Mouse (Mus musculus): ENCODE results near the gene Rnf128. TPM values are rescaled to one million over a fixed set of nuclear protein-coding genes. Genes with fewer than 3 reads are reported as not detected.
A peak's percentile ranks its signal among the peaks of the same experiment; 100 is the strongest.
"Not testable (repeated sequence)": the region's sequence is repeated elsewhere in the genome, so short reads cannot be mapped to it uniquely, and the experiment has no call there.

Rnf128 gene
- polyA plus RNA-seq, 1 experiment from 2014 or later = 3.2 TPM

DNA sequence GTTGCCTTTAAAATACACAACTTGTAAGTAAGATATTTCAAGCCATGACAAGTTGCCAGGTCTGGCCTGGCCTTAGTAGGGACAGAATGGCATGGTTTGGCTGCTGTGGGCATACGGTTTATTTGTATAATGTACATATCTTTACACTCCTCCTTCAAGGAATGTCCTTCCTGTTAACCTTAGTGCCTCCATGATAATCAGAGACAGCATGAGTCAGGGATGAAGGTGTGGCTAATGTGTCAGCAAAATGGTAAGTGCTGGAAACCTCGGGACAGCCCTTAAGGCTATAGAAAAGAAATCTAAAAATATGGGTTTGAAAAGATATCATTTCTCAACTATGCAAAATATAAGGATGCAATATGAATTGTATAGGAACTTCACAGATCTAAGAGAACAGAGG, 23.6 kb downstream of the Rnf128 start:
- H3K4me2 ChIP-seq (ENCODE audit: low read depth, severe bottlenecking); H3K9me3 ChIP-seq (ENCODE audit: control insufficient read depth, low read length); DNase-seq (ENCODE audit: low spot score); H3K27ac ChIP-seq (replicated peaks; ENCODE audit: low read depth, low read length); H3K27me3 ChIP-seq (ENCODE audit: control insufficient read depth, insufficient read depth, low read length); H3K4me3 ChIP-seq (ENCODE audit: low read depth, low read length); ATAC-seq (ENCODE audit: insufficient number of reproducible peaks, low FRiP score, low TSS enrichment, low read depth); H3K9ac ChIP-seq (ENCODE audit: low read length); H3K36me3 ChIP-seq (ENCODE audit: control insufficient read depth, insufficient read depth, low read length); H3K4me1 ChIP-seq (ENCODE audit: control insufficient read depth, insufficient read depth, low read length): not testable (repeated sequence)
- 94% methylated on average over 2 of the region's 2 CpGs for WGBS

DNA sequence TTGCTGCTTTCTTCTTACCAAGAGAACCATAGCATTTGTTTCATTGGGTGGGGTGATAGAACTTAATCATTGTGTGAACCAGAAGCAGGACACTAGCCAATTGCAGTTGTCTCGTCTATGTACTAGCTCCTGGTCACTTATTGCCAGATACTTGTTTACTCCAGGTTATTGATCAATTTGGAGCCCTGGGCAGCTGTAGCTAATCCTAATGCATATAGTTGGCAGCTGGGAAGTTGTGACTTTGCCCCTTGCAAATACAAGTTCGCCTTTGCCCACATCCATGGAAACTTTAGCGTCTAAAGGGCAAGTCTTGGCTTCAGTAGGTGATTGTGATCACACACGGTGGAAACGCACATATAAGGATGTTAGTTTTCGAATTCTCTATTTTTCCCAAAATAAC, 33.3 kb downstream of the Rnf128 start:
- no peaks in the 10 kb centered on the region for H3K36me3 ChIP-seq (ENCODE audit: control insufficient read depth, insufficient read depth, low read length)
- no peak overlapping the region for H3K27ac ChIP-seq (replicated peaks; ENCODE audit: low read depth, low read length)
- no peaks in the 10 kb centered on the region for H3K27me3 ChIP-seq (ENCODE audit: control insufficient read depth, insufficient read depth, low read length)
- no peak overlapping the region for H3K9ac ChIP-seq (ENCODE audit: low read length)
- no peaks in the 10 kb centered on the region for H3K9me3 ChIP-seq (ENCODE audit: control insufficient read depth, low read length)
- H3K4me2 ChIP-seq (ENCODE audit: low read depth, severe bottlenecking) = no peak overlapping the region
- no peak overlapping the region for H3K4me3 ChIP-seq (ENCODE audit: low read depth, low read length)
- H3K4me1 ChIP-seq (ENCODE audit: control insufficient read depth, insufficient read depth, low read length) = no peaks in the 10 kb centered on the region
- DNase-seq (ENCODE audit: low spot score) = no peak
- no peak for ATAC-seq (ENCODE audit: insufficient number of reproducible peaks, low FRiP score, low TSS enrichment, low read depth)
- 88% methylated on average over 6 of the region's 6 CpGs for WGBS

DNA sequence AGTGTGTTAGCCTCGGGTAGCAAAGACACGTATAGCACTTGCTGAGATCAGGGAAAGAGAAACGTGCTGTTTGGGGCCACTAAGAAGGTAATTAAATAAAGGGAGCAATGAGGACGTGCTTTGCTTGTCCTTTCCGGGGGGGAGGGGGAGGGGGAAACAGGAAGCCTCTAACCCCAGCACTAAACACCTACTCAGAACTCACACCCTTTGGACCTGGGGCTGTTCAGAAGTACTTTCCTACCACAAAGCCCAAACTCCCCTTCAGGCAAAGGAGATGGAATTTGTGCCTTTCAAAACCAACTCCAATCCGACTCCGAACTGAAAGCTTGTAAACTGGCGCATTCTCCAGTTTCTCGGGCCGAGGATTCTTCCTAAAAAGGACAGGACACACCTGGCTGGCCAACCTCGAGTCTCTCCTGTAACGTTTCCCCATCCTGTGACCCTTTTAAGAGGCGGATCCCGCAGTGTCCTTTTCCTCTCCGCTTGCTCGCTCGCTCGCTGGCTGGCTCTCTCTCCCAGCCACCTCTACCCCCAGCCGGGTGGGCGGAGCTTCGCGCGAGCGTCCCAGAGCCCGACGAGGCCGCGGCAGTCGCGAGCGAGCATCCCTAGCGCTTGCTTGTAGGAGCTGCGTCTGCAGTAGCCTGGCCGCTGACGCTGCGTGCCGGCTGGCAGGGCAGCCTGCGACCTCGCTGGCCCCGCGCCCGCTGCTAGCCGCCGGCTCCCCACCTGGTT, 47.1 kb downstream of the Rnf128 start:
- Histone ChIP-seq H3K4me1 (ENCODE audit: control insufficient read depth, insufficient read depth, low read length) (no peaks in the 10 kb centered on the region), H3K27ac (replicated peaks; ENCODE audit: low read depth, low read length) (no peak overlapping the region), H3K9ac (ENCODE audit: low read length) (peak overlapping the region; percentile 50), H3K4me2 (ENCODE audit: low read depth, severe bottlenecking) (peak overlapping the region; percentile 67), H3K36me3 (ENCODE audit: control insufficient read depth, insufficient read depth, low read length) (no peaks in the 10 kb centered on the region), H3K9me3 (ENCODE audit: control insufficient read depth, low read length) (no peaks in the 10 kb centered on the region), H3K4me3 (ENCODE audit: low read depth, low read length) (peak overlapping the region; percentile 47), H3K27me3 (ENCODE audit: control insufficient read depth, insufficient read depth, low read length) (peaks cover 11% of the 10 kb centered on the region)
- 12% methylated on average over 37 of the region's 44 CpGs for WGBS
- DNase-seq (ENCODE audit: low spot score) = peak; percentile 82
- ATAC-seq (ENCODE audit: insufficient number of reproducible peaks, low FRiP score, low TSS enrichment, low read depth) = peak; percentile 95

DNA sequence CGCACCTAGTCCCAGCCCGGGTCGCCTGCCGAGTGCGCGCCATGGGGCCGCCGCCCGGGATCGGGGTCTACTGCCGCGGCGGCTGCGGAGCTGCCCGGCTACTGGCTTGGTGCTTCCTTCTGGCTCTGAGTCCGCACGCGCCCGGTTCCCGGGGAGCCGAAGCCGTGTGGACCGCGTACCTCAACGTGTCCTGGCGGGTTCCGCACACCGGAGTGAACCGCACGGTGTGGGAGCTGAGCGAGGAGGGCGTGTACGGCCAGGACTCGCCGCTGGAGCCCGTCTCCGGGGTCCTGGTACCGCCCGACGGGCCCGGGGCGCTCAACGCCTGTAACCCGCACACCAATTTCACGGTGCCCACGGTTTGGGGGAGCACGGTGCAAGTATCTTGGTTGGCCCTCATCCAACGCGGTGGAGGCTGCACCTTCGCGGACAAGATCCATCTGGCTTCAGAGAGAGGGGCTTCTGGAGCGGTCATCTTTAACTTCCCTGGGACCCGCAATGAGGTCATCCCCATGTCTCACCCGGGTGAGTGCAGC, 47.7 kb downstream of the Rnf128 start:
- ATAC-seq (ENCODE audit: insufficient number of reproducible peaks, low FRiP score, low TSS enrichment, low read depth) (no peak), DNase-seq (ENCODE audit: low spot score) (no peak)
- Histone ChIP-seq H3K4me2 (ENCODE audit: low read depth, severe bottlenecking) (peak overlapping the region; percentile 67), H3K4me1 (ENCODE audit: control insufficient read depth, insufficient read depth, low read length) (no peaks in the 10 kb centered on the region), H3K9me3 (ENCODE audit: control insufficient read depth, low read length) (no peaks in the 10 kb centered on the region), H3K9ac (ENCODE audit: low read length) (peak overlapping the region; percentile 50), H3K36me3 (ENCODE audit: control insufficient read depth, insufficient read depth, low read length) (no peaks in the 10 kb centered on the region), H3K4me3 (ENCODE audit: low read depth, low read length) (peak overlapping the region; percentile 47), H3K27me3 (ENCODE audit: control insufficient read depth, insufficient read depth, low read length) (peaks cover 11% of the 10 kb centered on the region), H3K27ac (replicated peaks; ENCODE audit: low read depth, low read length) (no peak overlapping the region)
- 11% methylated on average over 48 of the region's 54 CpGs for WGBS

DNA sequence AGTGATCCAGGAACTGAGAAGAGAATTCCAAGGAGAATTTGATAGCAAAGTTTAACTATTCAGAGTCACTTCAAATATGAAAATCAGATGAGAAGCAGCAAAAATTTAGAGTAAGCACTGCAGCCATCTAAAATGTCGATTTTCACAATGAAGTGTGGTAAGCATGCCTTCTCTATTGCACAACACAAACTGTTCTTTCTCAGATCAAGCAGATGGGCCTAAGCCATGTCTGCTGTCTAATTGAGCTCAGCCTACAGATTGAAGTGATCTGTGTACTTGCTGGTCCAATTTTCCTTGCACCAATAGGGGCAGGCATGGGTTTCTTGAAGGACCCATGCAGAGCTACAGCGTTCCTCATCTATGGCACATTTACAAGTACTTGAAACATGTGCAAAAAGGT, 51.6 kb downstream of the Rnf128 start:
- no peak for DNase-seq (ENCODE audit: low spot score)
- WGBS = 84% methylated on average over 2 of the region's 2 CpGs
- Histone ChIP-seq H3K9ac (ENCODE audit: low read length) (no peak overlapping the region), H3K9me3 (ENCODE audit: control insufficient read depth, low read length) (no peaks in the 10 kb centered on the region), H3K4me3 (ENCODE audit: low read depth, low read length) (no peak overlapping the region), H3K27me3 (ENCODE audit: control insufficient read depth, insufficient read depth, low read length) (peaks cover 11% of the 10 kb centered on the region), H3K27ac (replicated peaks; ENCODE audit: low read depth, low read length) (no peak overlapping the region), H3K4me2 (ENCODE audit: low read depth, severe bottlenecking) (no peak overlapping the region), H3K4me1 (ENCODE audit: control insufficient read depth, insufficient read depth, low read length) (no peaks in the 10 kb centered on the region), H3K36me3 (ENCODE audit: control insufficient read depth, insufficient read depth, low read length) (no peaks in the 10 kb centered on the region)
- ATAC-seq (ENCODE audit: insufficient number of reproducible peaks, low FRiP score, low TSS enrichment, low read depth) = no peak

DNA sequence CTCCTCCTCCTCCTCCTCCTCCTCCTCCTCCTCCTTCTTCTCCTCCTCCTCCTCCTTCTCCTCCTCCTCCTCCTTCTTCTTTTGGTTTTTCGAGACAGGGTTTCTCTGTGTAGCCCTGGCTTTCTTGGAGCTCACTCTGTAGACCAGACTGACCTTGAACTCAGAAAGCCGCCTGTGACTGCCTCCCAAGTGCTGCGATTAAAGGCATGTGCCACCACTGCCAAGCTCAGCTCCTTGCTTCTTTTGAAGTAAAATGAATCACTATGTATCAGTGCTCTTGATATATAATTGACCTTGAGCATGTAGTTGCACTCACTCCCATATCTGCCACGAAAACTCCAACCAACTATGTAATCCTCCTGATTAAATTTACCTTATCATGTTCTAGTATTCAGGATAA, 59.0 kb downstream of the Rnf128 start:
- H3K36me3 ChIP-seq (ENCODE audit: control insufficient read depth, insufficient read depth, low read length) = no peaks in the 10 kb centered on the region
- no peak overlapping the region for H3K4me2 ChIP-seq (ENCODE audit: low read depth, severe bottlenecking)
- 94% methylated on average over 3 of the region's 4 CpGs for WGBS
- DNase-seq (ENCODE audit: low spot score) (no peak), ATAC-seq (ENCODE audit: insufficient number of reproducible peaks, low FRiP score, low TSS enrichment, low read depth) (no peak)
- no peak overlapping the region for H3K4me3 ChIP-seq (ENCODE audit: low read depth, low read length)
- no peaks in the 10 kb centered on the region for H3K4me1 ChIP-seq (ENCODE audit: control insufficient read depth, insufficient read depth, low read length)
- H3K27ac ChIP-seq (replicated peaks; ENCODE audit: low read depth, low read length) = no peak overlapping the region
- H3K9ac ChIP-seq (ENCODE audit: low read length) = no peak overlapping the region
- no peaks in the 10 kb centered on the region for H3K27me3 ChIP-seq (ENCODE audit: control insufficient read depth, insufficient read depth, low read length)
- no peaks in the 10 kb centered on the region for H3K9me3 ChIP-seq (ENCODE audit: control insufficient read depth, low read length)

DNA sequence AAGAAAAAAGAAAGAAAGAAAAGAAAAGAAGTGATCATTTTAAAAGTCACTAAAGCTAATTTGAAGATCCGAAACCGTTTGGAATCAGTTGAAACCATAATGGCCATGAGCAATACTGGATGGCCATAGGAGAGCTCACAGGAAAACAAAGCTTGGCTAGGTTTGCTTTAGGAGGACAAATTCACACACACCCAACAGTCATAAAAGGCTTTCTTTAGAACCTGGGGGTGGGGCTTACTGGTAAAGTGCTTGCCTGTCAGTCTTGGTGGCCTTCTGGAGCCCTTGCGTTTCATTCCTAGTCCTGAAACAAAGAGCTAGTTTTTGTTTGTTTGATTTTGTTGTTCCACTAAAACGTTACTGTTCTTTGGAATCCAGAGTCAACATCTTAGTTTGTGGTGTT, 71.6 kb downstream of the Rnf128 start:
- ATAC-seq (ENCODE audit: insufficient number of reproducible peaks, low FRiP score, low TSS enrichment, low read depth) (no peak), DNase-seq (ENCODE audit: low spot score) (no peak)
- Histone ChIP-seq H3K9me3 (ENCODE audit: control insufficient read depth, low read length) (no peaks in the 10 kb centered on the region), H3K27ac (replicated peaks; ENCODE audit: low read depth, low read length) (no peak overlapping the region), H3K4me1 (ENCODE audit: control insufficient read depth, insufficient read depth, low read length) (no peaks in the 10 kb centered on the region), H3K4me3 (ENCODE audit: low read depth, low read length) (no peak overlapping the region), H3K4me2 (ENCODE audit: low read depth, severe bottlenecking) (no peak overlapping the region), H3K27me3 (ENCODE audit: control insufficient read depth, insufficient read depth, low read length) (no peaks in the 10 kb centered on the region), H3K9ac (ENCODE audit: low read length) (no peak overlapping the region), H3K36me3 (ENCODE audit: control insufficient read depth, insufficient read depth, low read length) (no peaks in the 10 kb centered on the region)
- 68% methylated on average over 4 of the region's 4 CpGs for WGBS

DNA sequence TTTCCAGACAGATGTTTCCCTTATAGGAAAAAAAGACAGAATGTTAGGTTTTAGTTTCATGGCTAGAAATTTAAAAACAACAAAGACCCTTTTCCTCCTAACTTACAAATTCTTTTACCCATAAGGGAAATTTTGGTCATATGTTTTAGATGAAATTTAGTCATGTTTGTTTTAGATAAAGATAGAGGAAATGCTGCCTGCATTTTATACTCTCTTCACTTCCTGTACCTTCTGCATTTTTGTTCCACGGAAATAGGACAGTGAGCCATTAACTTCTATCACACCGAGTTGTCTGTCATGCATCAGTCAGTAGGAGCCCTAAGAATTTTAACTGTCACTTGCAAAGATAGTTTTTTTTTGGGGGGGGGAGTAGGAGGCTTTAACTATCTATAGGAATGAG, 76.6 kb downstream of the Rnf128 start:
- Histone ChIP-seq H3K36me3 (ENCODE audit: control insufficient read depth, insufficient read depth, low read length) (no peaks in the 10 kb centered on the region), H3K9ac (ENCODE audit: low read length) (no peak overlapping the region), H3K27ac (replicated peaks; ENCODE audit: low read depth, low read length) (no peak overlapping the region), H3K9me3 (ENCODE audit: control insufficient read depth, low read length) (no peaks in the 10 kb centered on the region), H3K27me3 (ENCODE audit: control insufficient read depth, insufficient read depth, low read length) (no peaks in the 10 kb centered on the region), H3K4me1 (ENCODE audit: control insufficient read depth, insufficient read depth, low read length) (no peaks in the 10 kb centered on the region), H3K4me3 (ENCODE audit: low read depth, low read length) (no peak overlapping the region), H3K4me2 (ENCODE audit: low read depth, severe bottlenecking) (no peak overlapping the region)
- DNase-seq (ENCODE audit: low spot score) = no peak
- ATAC-seq (ENCODE audit: insufficient number of reproducible peaks, low FRiP score, low TSS enrichment, low read depth) = no peak
- WGBS = 76% methylated on average over 2 of the region's 2 CpGs

DNA sequence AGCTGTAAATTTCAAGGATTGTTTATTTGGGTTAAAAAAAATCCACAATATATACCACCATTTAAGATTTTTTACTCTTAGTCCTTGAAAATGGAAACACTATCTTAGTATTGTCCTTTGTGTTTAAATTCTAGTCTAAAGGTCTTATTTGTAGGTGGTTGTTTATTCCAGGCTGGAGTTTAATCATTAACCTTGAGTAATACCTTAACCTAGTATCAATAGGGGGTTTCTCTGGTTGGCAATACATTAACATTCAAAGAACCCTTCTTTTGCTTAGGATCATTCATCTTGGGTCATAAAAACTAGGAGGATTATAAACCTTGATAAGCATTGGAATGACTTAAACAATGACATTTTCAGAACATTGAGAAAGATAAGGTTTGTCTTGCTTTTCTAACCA, 77.3 kb downstream of the Rnf128 start:
- no peaks in the 10 kb centered on the region for H3K36me3 ChIP-seq (ENCODE audit: control insufficient read depth, insufficient read depth, low read length)
- no peaks in the 10 kb centered on the region for H3K27me3 ChIP-seq (ENCODE audit: control insufficient read depth, insufficient read depth, low read length)
- no peaks in the 10 kb centered on the region for H3K9me3 ChIP-seq (ENCODE audit: control insufficient read depth, low read length)
- ATAC-seq (ENCODE audit: insufficient number of reproducible peaks, low FRiP score, low TSS enrichment, low read depth) (no peak), DNase-seq (ENCODE audit: low spot score) (no peak)
- H3K9ac ChIP-seq (ENCODE audit: low read length) = no peak overlapping the region
- H3K4me2 ChIP-seq (ENCODE audit: low read depth, severe bottlenecking) = no peak overlapping the region
- no peaks in the 10 kb centered on the region for H3K4me1 ChIP-seq (ENCODE audit: control insufficient read depth, insufficient read depth, low read length)
- no peak overlapping the region for H3K4me3 ChIP-seq (ENCODE audit: low read depth, low read length)
- H3K27ac ChIP-seq (replicated peaks; ENCODE audit: low read depth, low read length) = no peak overlapping the region
